Mouse (Mus musculus) urinary bladder, postnatal 36 days (tissue): ENCODE data around the gene Asna1.

Experiments
- DNase-seq, 2 experiments: peaks; one replicate each; pipeline ENCODE4 v3.0.0; 2022; ENCODE audit warnings: low spot score in 2 of 2, mixed read lengths in 1 of 2

The Asna1 gene

DNA sequence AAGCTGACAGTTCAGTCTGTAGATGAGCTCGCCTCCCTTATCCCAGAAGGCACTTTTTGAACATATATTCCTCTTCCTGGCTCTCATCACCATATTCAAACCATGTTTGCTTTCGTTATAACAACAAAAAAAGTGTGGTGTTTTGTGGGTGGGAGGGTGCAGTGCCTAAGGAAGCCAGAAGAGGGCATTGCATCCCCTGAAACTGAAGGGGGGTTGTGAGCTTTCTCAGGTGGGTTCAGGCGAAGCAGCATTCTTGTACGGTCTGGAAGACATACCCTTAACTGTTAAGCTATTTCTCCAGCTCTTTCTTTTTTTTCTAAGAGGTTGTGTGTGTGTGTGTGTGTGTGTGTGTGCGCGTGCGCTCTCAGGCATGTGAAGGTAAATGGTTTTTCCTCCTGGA, 49.6 kb downstream of the Asna1 start:
- DNase-seq: peak; percentile 51 to 61

- no peak for DNase-seq
Observed at GRCm38 (mm10) chr8:84974543-84975142, 50.4 kb downstream of the Asna1 start.

GRCm38 (mm10) chr8:84973803-84974542, 51.1 kb downstream of the Asna1 start:
- DNase-seq: peak in 1 of 2 experiments; percentile 49

DNA sequence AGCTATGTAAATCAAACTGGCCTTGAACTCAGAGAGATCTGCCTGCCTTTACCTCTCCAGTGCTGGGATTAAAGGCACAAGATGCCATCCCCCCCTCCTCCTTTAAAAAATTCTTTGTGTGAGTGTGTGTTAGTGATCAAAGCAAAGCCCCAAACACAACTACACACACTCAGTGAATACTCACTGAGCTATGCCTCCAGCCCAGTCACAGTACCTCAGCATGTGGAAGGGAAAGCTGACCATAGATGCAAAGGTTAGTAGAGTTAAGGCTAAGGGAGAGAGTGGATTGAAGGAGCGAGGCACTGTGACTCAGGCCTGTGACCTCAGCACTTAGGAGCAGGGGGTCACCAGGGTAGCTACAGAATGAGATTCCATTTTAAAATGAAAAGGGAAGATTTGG, 52.0 kb downstream of the Asna1 start:
- DNase-seq: no peak

DNA sequence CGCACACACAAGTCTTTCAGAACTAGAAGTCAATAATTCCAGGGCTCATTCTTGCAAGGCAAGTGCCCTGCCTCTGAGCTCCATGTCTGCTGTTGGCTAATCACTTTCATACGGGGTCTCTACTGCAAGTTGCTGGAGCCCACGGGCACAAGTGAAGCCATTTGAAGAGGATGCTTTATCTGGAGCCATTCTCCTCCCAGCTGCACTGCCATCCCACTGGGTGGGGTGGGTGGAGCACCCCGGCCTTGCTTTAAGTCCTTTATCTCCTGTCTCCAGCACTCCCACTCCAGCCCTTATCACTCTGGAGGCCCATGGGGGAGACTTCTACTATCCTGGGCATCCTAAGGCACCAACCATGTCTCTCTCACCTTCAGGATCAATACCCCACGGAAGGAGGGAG, 54.2 kb downstream of the Asna1 start:
- no peak for DNase-seq

DNA sequence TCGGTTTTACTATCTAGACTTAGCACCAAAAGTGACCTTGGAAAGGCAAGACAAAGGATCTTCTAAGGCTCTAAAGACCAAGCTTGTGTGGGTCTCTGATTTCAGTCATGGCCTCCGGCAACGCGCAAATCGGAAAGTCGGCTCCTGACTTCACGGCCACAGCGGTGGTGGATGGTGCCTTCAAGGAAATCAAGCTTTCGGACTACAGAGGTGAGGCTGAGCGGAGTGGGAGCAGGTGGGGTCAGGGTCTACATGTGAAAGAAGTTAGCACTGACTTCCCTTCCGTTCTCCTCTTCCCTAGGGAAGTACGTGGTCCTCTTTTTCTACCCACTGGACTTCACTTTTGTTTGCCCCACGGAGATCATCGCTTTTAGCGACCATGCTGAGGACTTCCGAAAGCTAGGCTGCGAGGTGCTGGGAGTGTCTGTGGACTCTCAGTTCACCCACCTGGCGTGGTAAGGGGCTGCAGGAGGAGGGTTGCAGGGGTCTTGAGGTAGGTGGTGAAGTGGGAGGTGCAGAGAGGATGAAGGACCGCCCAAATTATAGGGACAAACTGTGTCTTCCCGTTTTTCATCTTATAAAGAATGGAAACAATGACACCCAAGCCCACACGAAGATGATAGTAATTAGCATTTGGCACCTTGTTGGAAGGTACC, 54.8 kb downstream of the Asna1 start:
- no peak for DNase-seq

DNA sequence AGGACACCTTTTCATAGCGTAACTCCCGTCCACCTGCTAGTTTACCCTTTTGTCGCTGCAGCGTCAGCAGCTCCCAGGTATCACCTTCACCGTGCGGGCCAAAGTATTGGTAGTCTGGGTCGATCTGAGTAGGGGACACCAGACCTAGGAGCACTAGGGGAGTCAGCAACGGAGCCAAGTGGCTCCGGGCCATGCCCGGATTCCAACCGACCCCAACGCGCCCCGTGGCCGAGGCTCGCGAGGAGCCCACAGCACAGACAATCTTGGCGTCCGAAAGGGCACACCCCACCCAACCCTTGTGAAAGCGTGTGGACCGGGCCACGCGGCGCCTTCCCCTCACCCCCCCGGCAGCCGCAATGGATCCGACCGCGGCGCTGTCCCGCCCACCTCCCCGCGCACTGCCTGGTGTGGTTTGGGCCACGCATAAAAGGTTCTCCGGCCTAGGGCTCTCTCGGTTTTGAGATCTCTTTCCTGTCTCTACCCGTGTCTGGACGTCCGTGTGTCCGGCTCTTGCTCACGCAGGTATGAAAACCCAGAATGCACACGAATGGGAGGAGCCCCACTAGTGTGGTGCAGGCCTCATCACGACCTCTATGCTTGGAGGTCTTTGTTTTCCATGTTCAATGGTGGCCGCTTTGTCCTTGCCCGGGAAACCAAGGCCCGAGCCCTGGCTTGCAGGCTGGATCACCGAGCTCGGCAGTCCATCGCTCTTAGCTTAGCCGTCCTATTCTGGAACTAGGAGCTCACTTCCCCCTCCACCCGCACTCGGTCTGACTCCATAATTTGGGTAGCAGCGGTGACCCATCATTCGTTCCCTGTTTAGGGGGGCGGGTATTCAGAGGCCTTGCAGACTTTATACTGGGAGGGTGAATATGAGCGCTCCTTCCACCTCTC, 55.6 kb downstream of the Asna1 start, which contains the start of the genes Gm49661, Prdx2 and Rnaseh2a:
Gene Gm49661 (minus strand): TSS at position 193 of the 894 bp plus-strand sequence.
Gene Prdx2 (plus strand): TSS at position 347 of the 894 bp plus-strand sequence.
Gene Rnaseh2a (minus strand): TSS at position 527 of the 894 bp plus-strand sequence.
- peak; percentile 72 to 80 for DNase-seq

DNA sequence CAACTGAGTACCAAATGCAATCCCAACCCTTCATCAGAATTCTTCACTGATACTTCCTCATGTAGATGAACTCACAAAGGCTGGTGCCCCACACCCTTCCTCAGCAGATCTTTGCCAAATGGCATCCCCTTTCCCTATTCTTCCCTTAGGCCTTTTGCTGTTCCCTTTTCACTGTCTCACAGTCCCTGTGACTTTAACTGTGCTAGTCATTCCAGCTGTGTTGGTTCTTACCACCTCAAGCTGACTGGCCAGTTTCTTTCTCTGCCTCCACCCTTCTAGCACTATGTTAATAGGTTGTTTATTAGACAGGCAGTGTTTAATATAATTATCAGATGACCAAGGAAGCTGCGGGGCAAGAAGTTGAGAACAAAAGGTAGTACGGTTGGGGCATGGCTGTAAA, 56.4 kb downstream of the Asna1 start:
- DNase-seq: no peak
